Mouse (Mus musculus): ENCODE data around the gene Nqo2. TPM values are rescaled to one million over a fixed set of nuclear protein-coding genes. Genes with fewer than 3 reads are reported as not detected.
"Not testable (repeated sequence)": the region's sequence is repeated elsewhere in the genome, so short reads cannot be mapped to it uniquely, and the experiment has no call there.

Gene Nqo2
- polyA plus RNA-seq, 1 experiment = 20.9 TPM

GRCm38 (mm10) chr13:33935465-33936181 is 28.9 kb upstream of the Nqo2 start:
- Histone ChIP-seq H3K27ac (ENCODE audit: insufficient read depth, low read length) (no peak overlapping the region), H3K9me3 (replicated peaks; ENCODE audit: control insufficient read depth, insufficient read depth, low read length, poor library complexity, severe bottlenecking) (peaks cover 18% of the 10 kb centered on the region)
- TF ChIP-seq EP300 (IDR thresholded peaks at IDR 0.05; ENCODE audit: insufficient read depth, low read depth, low read length) (no peak), POLR2A (IDR thresholded peaks at IDR 0.05; ENCODE audit: insufficient read depth, low read length) (no peak), CTCF (IDR thresholded peaks at IDR 0.05; ENCODE audit: low read depth, low read length) (no peak)

DNA sequence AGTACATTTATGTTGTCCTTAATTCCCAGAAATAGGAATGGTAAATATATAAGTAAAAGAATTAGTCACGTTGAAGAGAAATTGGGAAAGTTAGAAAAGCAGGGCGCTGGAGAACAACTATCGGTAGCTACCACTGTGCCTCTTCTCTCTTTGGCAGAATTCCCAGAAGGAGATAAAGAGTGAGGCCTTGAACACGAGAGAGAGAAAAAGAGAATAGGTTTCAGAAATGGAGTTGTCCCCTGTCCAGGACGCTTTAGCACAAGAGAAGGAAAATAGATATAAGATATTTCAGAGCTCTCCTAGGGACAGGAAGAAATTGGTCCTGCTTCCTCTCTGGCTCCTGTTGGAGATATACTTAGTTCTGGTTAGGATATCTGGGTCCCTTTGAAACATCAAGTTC is 27.3 kb upstream of the Nqo2 start:
- Histone ChIP-seq H3K36me3 (ENCODE audit: control insufficient read depth, insufficient read depth, low read length, poor library complexity, severe bottlenecking) (no peaks in the 10 kb centered on the region), H3K9ac (ENCODE audit: low read depth, poor library complexity, severe bottlenecking) (no peak overlapping the region), H3K27me3 (ENCODE audit: control insufficient read depth, insufficient read depth, low read length, poor library complexity, severe bottlenecking) (no peaks in the 10 kb centered on the region), H3K4me3 (ENCODE audit: low read depth, low read length) (no peak overlapping the region), H3K4me1 (ENCODE audit: control insufficient read depth, insufficient read depth, low read length) (peaks cover 2% of the 10 kb centered on the region), H3K9me3 (replicated peaks; ENCODE audit: control insufficient read depth, insufficient read depth, low read length, poor library complexity, severe bottlenecking) (peaks cover 23% of the 10 kb centered on the region), H3K27ac (ENCODE audit: insufficient read depth, low read length) (no peak overlapping the region)
- TF ChIP-seq POLR2A (IDR thresholded peaks at IDR 0.05; ENCODE audit: insufficient read depth, low read length) = no peak

More at GRCm38 (mm10) chr13:33935465-33936181, 28.9 kb upstream of the Nqo2 start:
- H3K9ac ChIP-seq (ENCODE audit: low read depth, poor library complexity, severe bottlenecking) = peak overlapping the region; percentile 80
- H3K4me1 ChIP-seq (ENCODE audit: control insufficient read depth, insufficient read depth, low read length) = peaks cover 2% of the 10 kb centered on the region
- H3K36me3 ChIP-seq (ENCODE audit: control insufficient read depth, insufficient read depth, low read length, poor library complexity, severe bottlenecking) = peaks cover 3% of the 10 kb centered on the region
- H3K27me3 ChIP-seq (ENCODE audit: control insufficient read depth, insufficient read depth, low read length, poor library complexity, severe bottlenecking) = no peaks in the 10 kb centered on the region
- H3K4me3 ChIP-seq (ENCODE audit: low read depth, low read length) = peak overlapping the region; percentile 88

- not testable (repeated sequence) for H3K4me1 ChIP-seq (ENCODE audit: control insufficient read depth, insufficient read depth, low read length); H3K36me3 ChIP-seq (ENCODE audit: control insufficient read depth, insufficient read depth, low read length, poor library complexity, severe bottlenecking); H3K27ac ChIP-seq (ENCODE audit: insufficient read depth, low read length); H3K9ac ChIP-seq (ENCODE audit: low read depth, poor library complexity, severe bottlenecking); H3K27me3 ChIP-seq (ENCODE audit: control insufficient read depth, insufficient read depth, low read length, poor library complexity, severe bottlenecking); H3K4me3 ChIP-seq (ENCODE audit: low read depth, low read length)
- peaks cover 23% of the 10 kb centered on the region for H3K9me3 ChIP-seq (replicated peaks; ENCODE audit: control insufficient read depth, insufficient read depth, low read length, poor library complexity, severe bottlenecking)
These were observed 26.9 kb upstream of the Nqo2 start for GRCm38 (mm10) chr13:33937587-33937986.

DNA sequence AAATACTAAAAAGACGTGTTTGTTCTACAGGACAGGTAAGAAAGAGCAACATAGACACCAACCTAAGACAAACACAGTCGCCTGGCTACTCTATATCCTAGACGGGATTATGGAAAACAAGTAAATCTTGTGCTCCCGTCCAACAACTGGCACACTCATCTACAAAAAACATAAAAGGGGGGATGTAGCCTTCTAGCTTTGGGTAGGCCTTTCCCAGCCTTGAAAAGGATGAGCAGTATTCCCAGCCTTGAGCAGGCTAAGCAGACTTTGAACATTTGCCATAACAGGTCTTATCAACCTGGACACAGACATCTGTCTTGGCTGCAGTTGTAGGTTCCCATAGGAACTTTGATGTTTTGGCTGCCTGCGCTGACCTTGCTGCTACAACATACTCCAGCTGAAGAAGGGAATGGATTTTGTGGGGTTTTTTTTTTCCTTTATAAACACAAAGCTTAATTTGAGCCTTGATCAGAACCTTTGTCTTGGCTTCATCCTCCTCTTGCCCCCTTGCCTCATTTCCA is 23.1 kb upstream of the Nqo2 start:
- Histone ChIP-seq H3K36me3 (ENCODE audit: control insufficient read depth, insufficient read depth, low read length, poor library complexity, severe bottlenecking) (no peaks in the 10 kb centered on the region), H3K9ac (ENCODE audit: low read depth, poor library complexity, severe bottlenecking) (no peak overlapping the region), H3K4me1 (ENCODE audit: control insufficient read depth, insufficient read depth, low read length) (no peaks in the 10 kb centered on the region), H3K9me3 (replicated peaks; ENCODE audit: control insufficient read depth, insufficient read depth, low read length, poor library complexity, severe bottlenecking) (peaks cover 23% of the 10 kb centered on the region), H3K4me3 (ENCODE audit: low read depth, low read length) (no peak overlapping the region), H3K27ac (ENCODE audit: insufficient read depth, low read length) (no peak overlapping the region), H3K27me3 (ENCODE audit: control insufficient read depth, insufficient read depth, low read length, poor library complexity, severe bottlenecking) (no peaks in the 10 kb centered on the region)
- TF ChIP-seq POLR2A (IDR thresholded peaks at IDR 0.05; ENCODE audit: insufficient read depth, low read length) (no peak), EP300 (IDR thresholded peaks at IDR 0.05; ENCODE audit: insufficient read depth, low read depth, low read length) (no peak)

DNA sequence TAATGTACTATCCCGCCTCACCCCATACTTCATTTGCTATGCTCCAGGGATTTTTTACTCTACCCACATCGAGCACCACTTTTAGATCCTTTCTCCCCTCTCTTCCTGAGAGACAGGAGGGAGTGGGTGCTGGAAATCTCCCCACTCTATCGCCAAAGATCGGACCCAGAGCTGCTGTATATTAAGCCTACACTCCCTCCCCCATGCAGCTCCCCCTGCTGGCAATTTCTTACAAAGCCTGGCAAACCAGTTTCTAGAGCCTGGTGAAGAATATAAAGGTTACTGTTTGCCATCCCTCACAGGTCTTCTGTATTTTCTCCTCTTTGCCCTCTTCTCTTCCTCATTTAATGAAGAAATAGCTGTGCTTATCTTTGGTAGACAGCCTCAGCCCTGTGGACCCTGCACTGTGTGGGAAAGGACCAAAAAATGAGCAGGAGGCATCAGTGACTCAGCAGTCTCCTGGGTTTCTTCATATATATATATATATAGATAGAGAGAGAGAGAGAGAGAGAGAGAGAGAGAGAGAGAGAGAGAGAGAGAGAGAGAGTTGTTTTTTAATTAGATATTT is 22.2 kb upstream of the Nqo2 start:
- no peak overlapping the region for H3K27ac ChIP-seq (ENCODE audit: insufficient read depth, low read length)
- H3K36me3 ChIP-seq (ENCODE audit: control insufficient read depth, insufficient read depth, low read length, poor library complexity, severe bottlenecking) = no peaks in the 10 kb centered on the region
- peaks cover 20% of the 10 kb centered on the region for H3K9me3 ChIP-seq (replicated peaks; ENCODE audit: control insufficient read depth, insufficient read depth, low read length, poor library complexity, severe bottlenecking)
- TF ChIP-seq EP300 (IDR thresholded peaks at IDR 0.05; ENCODE audit: insufficient read depth, low read depth, low read length) = no peak
- TF ChIP-seq CTCF (IDR thresholded peaks at IDR 0.05; ENCODE audit: low read depth, low read length) = peak; percentile 53
- no peak for TF ChIP-seq POLR2A (IDR thresholded peaks at IDR 0.05; ENCODE audit: insufficient read depth, low read length)
- H3K4me3 ChIP-seq (ENCODE audit: low read depth, low read length) = no peak overlapping the region
- no peaks in the 10 kb centered on the region for H3K4me1 ChIP-seq (ENCODE audit: control insufficient read depth, insufficient read depth, low read length)
- no peak overlapping the region for H3K9ac ChIP-seq (ENCODE audit: low read depth, poor library complexity, severe bottlenecking)
- no peaks in the 10 kb centered on the region for H3K27me3 ChIP-seq (ENCODE audit: control insufficient read depth, insufficient read depth, low read length, poor library complexity, severe bottlenecking)

DNA sequence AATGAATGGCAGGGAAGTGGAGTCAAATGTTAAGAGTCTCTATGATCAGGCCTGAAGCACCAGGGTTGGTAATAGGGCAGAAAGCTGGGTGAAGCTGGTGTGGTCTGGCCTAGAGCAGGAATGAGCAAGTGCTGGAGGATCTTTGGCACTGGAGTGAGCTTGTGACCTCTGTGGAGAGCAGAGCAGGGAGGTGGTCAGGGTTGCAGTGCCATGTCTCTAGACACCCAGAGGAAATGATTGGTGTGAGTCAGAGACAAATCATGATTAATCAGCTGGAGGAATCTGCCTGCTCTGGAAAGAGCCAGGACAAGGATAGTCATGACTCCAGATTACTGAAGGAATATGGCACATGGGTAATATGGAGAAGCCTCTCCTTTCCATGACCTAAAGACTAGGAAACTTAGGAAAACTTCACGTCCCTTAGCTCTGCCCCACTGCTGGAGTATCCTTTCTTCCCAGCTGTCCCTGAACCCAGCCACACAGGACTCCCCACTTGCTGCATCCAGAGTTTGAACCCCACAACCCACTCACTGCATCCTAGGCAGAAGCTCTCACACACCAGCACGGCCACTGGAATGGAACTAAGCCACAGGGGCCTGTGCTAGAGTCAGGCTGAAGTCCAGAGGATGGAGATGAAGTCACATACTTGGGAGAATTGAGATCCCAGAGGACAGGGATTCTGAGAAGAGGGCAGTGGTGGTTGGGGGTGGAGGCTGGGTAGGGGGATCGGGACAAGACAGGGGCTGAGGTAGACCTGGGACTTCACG is 13.0 kb upstream of the Nqo2 start:
- H3K27ac ChIP-seq (ENCODE audit: insufficient read depth, low read length) = no peak overlapping the region
- no peaks in the 10 kb centered on the region for H3K4me1 ChIP-seq (ENCODE audit: control insufficient read depth, insufficient read depth, low read length)

More for the DNA sequence above, 13.0 kb upstream of the Nqo2 start:
- Histone ChIP-seq H3K27me3 (ENCODE audit: control insufficient read depth, insufficient read depth, low read length, poor library complexity, severe bottlenecking) (no peaks in the 10 kb centered on the region), H3K36me3 (ENCODE audit: control insufficient read depth, insufficient read depth, low read length, poor library complexity, severe bottlenecking) (no peaks in the 10 kb centered on the region), H3K9me3 (replicated peaks; ENCODE audit: control insufficient read depth, insufficient read depth, low read length, poor library complexity, severe bottlenecking) (no peaks in the 10 kb centered on the region), H3K4me3 (ENCODE audit: low read depth, low read length) (no peak overlapping the region), H3K9ac (ENCODE audit: low read depth, poor library complexity, severe bottlenecking) (no peak overlapping the region)
- TF ChIP-seq EP300 (IDR thresholded peaks at IDR 0.05; ENCODE audit: insufficient read depth, low read depth, low read length) (no peak), POLR2A (IDR thresholded peaks at IDR 0.05; ENCODE audit: insufficient read depth, low read length) (no peak), CTCF (IDR thresholded peaks at IDR 0.05; ENCODE audit: low read depth, low read length) (no peak)

Data from ES-Bruce4 (cell line).